Mouse (Mus musculus) cerebellum, postnatal 36 days (tissue): ENCODE data around the gene Shmt2.
A peak's percentile ranks its signal among the peaks of the same experiment; 100 is the strongest.

Experiments
- DNase-seq, 2 experiments: peaks; one replicate each; pipeline ENCODE4 v3.0.0; 2021 to 2022; ENCODE audit warnings: mixed read lengths in 2 of 2

Gene Shmt2

GRCm38 (mm10) chr10:127522088-127522581 lies at the start of gene Shmt2:
Gene Shmt2 (minus strand): TSS chr10:127522444.
- peak; percentile 83 to 86 for DNase-seq

GRCm38 (mm10) chr10:127570937-127571641 lies 48.8 kb upstream of the Shmt2 start:
- no peak for DNase-seq

- DNase-seq: no peak
These were observed 48.1 kb upstream of the Shmt2 start for GRCm38 (mm10) chr10:127570384-127570783.

GRCm38 (mm10) chr10:127569450-127569849 lies 47.2 kb upstream of the Shmt2 start:
- DNase-seq: peak; percentile 67 to 79

- DNase-seq: peak; percentile 39 to 43
These were observed 44.5 kb upstream of the Shmt2 start for GRCm38 (mm10) chr10:127566553-127567326.

GRCm38 (mm10) chr10:127564301-127564700 lies 42.1 kb upstream of the Shmt2 start:
- DNase-seq: no peak

GRCm38 (mm10) chr10:127563840-127564239 lies 41.6 kb upstream of the Shmt2 start:
- DNase-seq: no peak

- no peak for DNase-seq
These were observed 38.9 kb upstream of the Shmt2 start for GRCm38 (mm10) chr10:127561145-127561544.

GRCm38 (mm10) chr10:127557397-127557796 lies 35.2 kb upstream of the Shmt2 start:
- no peak for DNase-seq

GRCm38 (mm10) chr10:127555703-127556102 lies 33.5 kb upstream of the Shmt2 start:
- peak; percentile 43 to 45 for DNase-seq

- DNase-seq: no peak
These were observed 27.6 kb upstream of the Shmt2 start for GRCm38 (mm10) chr10:127549892-127550291.

- peak in 1 of 2 experiments; percentile 39 for DNase-seq
These were observed 26.0 kb upstream of the Shmt2 start for GRCm38 (mm10) chr10:127548236-127548635.

- no peak for DNase-seq
These were observed 24.3 kb upstream of the Shmt2 start for GRCm38 (mm10) chr10:127546505-127546904.

GRCm38 (mm10) chr10:127544375-127544774 lies 22.1 kb upstream of the Shmt2 start:
- DNase-seq: no peak

GRCm38 (mm10) chr10:127543916-127544315 lies 21.7 kb upstream of the Shmt2 start:
- no peak for DNase-seq

- DNase-seq: peak; percentile 50 to 61
These were observed 20.5 kb upstream of the Shmt2 start for GRCm38 (mm10) chr10:127542720-127543119.

- peak; percentile 58 to 64 for DNase-seq
These were observed 19.8 kb upstream of the Shmt2 start for GRCm38 (mm10) chr10:127542084-127542483.

GRCm38 (mm10) chr10:127541510-127541909 lies 19.3 kb upstream of the Shmt2 start:
- no peak for DNase-seq

- peak; percentile 87 to 90 for DNase-seq
These were observed 15.8 kb upstream of the Shmt2 start for GRCm38 (mm10) chr10:127537854-127538583.

- DNase-seq: peak; percentile 66 to 70
These were observed 14.5 kb upstream of the Shmt2 start for GRCm38 (mm10) chr10:127536586-127537314.

GRCm38 (mm10) chr10:127534929-127535384 lies 12.7 kb upstream of the Shmt2 start:
- DNase-seq: no peak
